Mouse (Mus musculus): ENCODE measurements around the gene Aunip.
"Not testable (repeated sequence)": the region's sequence is repeated elsewhere in the genome, so short reads cannot be mapped to it uniquely, and the experiment has no call there.

Aunip gene

DNA sequence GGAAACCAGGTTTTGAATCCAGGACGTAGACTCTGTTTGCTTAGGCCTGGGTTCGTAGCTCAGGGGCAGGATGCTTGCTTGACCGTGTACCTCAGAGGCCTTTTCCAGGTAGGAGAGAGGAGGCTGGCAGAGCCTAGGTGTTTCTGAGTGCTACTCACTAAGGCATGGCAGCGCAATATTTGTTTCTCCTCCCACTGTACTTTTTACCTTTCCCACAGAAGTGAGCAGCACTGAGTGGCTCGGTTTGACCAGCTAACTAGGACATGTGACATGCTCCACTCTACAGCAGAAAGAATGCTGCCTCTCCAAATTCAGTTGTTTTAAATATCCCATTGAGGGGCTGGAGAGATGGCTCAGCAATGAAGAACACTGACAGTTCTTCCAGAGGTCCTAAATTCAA is 22.6 kb upstream of the Aunip start:
- DNase-seq = no peak

DNA sequence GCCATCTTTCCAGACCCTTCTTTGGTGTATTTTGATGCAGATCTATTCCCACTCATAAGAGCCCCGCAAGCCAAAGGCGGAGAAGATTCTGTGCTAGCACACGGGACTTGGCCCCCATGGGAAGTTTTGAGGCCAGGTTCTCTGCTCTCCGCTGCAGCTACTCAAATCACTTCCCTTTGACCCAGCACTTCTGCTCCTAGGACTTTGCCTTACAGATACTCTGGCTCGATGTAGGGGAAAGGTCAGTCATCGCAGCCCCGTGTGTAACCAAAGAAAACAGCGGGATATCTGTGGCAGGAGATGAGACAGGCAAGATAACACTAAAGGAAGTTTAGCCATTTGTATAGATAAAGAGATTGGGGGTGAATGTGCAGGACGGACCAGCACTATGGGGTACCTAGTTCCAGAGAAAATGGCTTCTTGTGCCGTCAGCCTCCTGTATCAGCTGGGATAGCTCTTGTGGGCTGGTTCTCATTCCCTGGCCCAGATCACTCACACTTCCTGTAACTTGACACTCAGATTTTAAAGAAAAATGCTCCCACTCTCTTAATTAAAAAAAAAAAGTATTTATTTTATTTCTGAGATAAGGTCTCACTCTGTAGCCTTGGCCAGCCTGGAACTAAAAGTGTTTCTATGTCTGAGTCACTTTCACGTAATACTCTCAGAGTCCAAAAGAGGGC is 20.7 kb upstream of the Aunip start:
- DNase-seq = no peak

DNA sequence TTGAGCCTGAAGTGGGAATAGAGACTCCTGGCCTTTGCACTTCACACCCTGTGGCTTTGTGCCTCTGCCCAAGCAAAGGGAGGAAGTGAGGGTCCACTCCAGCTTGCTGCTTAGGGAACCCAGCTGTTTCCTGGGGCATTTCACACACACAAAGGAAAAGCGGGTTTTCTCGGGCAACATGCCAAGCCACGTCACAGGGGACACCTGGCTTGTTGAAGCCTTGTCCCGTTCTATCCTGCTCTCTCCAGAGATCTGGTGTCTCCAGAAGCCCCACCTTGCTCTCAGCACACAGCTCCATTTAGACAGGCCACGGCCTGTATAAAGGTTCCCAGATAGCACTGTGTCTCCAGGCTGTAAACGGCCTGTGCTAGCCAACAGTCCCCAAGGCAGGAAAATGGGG is 19.1 kb upstream of the Aunip start:
- no peak for DNase-seq

GRCm38 (mm10) chr4:134494161-134494560 is 16.6 kb upstream of the Aunip start:
- DNase-seq = not testable (repeated sequence)

DNA sequence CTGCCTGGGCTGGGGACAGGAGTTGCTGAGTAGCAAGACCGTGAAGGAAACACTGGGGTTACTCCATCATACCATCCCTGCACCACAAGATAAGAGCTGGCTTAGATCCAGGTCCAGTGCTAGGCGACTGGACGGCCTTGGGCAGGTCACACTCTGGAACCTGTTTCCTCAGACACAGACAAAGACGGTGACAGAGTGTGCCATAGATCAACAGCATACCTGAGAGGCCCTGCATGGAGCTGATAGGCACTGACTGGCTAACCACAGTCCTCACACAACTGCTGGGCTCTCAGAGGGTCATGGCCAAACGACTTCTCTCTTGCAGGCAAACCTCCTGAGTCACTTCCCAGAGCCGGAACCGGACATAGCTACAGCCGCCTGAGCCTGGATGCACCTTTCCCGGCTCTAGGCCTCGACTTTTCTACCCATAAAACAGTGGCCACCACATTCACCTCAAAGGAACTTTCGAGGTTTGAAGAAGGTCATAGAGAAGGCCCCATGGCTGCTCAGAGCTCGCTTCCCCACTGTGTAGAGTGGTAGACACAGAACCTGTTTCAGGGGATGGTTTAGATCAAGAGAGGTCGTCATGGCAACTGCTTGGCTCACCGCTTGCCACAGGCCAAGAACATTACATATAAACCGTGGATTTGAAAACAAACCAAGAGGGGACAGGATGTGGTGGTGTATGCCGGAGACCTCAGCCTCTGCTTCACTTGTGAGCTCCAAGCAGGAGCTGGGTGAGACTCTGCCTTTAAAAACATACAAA is 15.8 kb upstream of the Aunip start:
- no peak for DNase-seq

GRCm38 (mm10) chr4:134495546-134495923 is 15.3 kb upstream of the Aunip start:
- DNase-seq = no peak

DNA sequence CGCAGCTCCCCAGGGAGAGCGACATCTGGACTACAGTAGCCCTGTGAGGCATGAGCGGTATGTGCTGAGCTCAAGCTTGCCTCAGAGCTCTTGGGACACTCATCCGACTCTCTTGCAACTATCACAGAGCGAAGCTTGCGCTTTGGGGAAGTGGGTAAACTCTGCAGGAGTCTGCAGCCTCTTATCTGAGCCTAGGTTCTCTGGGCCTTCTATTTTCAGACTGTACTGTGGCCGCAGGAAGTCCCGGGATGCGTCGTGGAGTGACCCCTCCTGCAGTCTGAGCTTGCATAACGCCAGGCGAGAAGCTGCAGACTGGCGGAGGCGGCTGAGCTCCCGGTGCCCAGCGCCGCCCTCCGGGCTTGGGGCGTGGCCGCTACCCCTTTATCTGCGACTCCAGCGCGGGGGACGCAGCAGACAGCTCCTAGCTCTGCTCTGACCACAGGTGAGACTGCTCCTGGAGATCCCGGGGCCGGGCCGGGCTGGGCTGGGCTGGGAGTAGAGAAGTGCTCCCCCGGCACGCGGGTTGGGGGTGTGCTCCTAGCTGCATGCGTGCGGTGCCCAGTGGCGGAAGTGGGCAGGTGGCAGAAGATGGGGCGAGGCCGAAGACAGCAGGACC is 14.1 kb upstream of the Aunip start, which contains the start of gene Paqr7:
Gene Paqr7, plus strand, starts transcription at position 103 of the 616 bp plus-strand sequence.
- DNase-seq = peak; percentile 58

- no peak for DNase-seq
These were observed 13.6 kb upstream of the Aunip start for GRCm38 (mm10) chr4:134497223-134497622.

DNA sequence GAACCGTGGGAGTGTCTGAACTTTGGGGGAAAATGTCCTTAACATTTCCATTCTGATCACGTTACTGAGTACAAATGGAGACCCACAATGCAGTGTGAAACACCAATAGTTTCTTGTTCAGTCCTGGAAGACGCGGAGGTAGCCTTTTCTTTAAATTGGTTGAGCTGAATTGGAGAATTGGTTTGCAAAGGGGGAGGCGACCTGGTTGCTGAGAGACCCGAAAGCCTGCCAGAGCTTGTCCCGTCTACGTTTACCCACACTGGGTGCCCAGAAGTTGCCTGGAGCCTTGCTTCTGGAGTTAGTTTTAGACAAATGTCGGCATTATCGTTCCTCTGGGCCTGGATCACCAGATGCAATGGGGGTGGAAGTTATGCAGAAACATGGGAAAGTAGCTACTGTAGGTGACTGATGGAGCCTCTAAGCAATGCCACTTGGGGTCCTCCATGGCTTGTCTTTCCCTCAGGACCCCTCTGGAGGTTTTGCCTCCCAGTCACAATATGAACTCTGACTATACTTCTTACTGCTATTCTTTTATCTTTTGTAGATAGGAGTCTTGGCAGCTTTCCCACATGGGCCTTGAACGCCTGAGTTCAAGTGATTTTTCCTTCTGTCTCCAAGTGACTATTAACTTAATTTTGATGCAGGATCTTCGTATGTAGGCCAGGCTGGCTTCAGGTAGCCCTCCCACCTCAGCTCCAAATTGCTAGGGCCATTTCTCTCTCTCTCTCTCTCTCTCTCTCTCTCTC is 12.6 kb upstream of the Aunip start:
- DNase-seq = no peak

- not testable (repeated sequence) for DNase-seq
These were observed 11.8 kb upstream of the Aunip start for GRCm38 (mm10) chr4:134498983-134499382.

- no peak for DNase-seq
These were observed 9.7 kb upstream of the Aunip start for GRCm38 (mm10) chr4:134501095-134501494.

GRCm38 (mm10) chr4:134503686-134504357 is 7.0 kb upstream of the Aunip start:
- DNase-seq = no peak

- DNase-seq = no peak
These were observed 5.5 kb upstream of the Aunip start for GRCm38 (mm10) chr4:134505303-134505789.

GRCm38 (mm10) chr4:134505966-134506594 is 4.7 kb upstream of the Aunip start:
- no peak for DNase-seq

DNA sequence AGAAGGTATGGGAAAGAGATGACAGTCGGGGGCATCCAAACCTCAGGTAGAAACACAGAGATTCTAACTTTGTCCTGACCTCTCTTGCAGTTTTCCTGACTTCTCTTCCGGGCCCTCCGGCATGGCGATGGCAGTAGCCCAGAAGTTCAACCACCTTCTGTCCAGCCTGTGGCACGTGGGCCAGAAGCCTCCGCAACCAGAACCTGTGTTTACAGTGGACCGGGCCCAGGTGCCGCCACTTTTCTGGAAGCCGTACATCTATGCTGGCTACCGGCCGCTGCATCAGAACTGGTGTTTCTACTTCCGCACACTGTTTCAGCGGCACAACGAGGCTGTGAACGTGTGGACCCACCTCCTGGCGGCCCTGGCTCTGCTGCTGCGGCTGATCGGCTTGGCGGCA is 4.1 kb upstream of the Aunip start:
- DNase-seq = no peak

DNA sequence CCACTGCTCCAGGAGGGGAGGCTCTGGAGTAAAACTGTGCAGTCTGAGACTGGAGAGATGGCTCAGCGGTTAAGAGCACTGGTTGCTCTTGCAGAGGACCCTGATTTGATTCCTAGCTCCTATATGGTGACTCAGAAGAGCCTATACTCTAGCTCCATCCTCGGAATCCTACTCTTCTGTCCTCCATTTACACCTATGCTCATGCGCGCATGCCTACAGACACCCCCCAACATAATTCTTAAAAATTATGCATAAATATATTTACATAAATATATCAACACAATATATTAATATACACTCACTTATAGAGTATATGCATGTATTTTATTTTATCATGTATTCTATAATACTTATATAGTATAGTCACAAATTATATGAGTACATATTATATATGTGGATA is 403 bp upstream of the Aunip start:
- DNase-seq = no peak

GRCm38 (mm10) chr4:134511730-134512129 is 931 bp downstream of the Aunip start:
- DNase-seq = no peak

DNA sequence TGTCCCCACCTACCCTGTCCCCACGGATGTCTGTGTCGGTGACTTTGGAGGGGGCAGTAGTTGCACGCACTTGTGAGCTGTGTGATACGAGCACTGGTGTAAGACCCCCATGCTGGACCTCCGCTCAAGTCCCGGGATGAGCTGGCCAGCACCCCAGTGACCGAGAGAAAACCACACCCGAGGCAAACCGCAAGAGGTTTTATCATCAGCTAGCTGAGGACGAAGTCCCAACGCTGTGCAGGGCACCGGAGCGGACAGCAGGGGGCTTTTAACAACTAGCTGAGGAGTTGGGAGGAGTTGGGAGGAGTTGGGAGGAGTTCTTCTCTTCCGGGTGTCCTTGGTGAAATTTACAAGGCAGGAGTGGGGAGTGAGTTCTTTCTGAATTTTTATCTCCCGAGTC is 2.0 kb downstream of the Aunip start:
- peak; percentile 62 for DNase-seq

DNA sequence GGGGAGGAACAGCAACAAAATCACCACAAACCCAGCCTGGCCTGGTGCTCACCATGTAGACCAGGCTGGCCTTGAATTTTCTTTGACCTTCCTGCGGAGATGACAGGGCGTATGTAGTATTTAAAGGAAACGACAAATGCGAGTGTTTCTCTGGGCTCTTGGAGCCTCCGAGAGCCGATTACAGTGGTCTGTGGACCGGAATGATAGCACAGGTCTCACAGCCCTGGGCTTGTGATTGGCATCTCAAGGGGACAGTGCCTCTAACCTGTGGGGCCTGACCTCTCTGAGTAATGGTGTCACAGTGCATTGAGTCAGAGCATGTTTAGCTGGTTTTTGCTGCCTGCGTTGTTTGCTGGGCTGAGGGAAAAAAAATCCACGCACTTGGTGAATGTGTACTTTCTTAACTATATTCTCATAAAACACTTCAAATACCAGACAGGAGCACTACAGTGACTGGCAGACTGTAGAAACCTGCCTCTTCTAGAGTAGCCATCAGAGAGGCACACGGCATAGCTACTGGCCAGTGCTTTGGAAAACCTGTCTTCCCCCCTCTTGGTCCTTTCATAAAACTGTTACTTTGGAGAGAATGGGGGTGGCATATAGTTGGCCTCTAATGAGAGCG is 3.6 kb downstream of the Aunip start:
- no peak for DNase-seq

- no peak for DNase-seq
These were observed 4.8 kb downstream of the Aunip start for GRCm38 (mm10) chr4:134515614-134516013.

GRCm38 (mm10) chr4:134516981-134517380 is 6.2 kb downstream of the Aunip start:
- no peak for DNase-seq

DNA sequence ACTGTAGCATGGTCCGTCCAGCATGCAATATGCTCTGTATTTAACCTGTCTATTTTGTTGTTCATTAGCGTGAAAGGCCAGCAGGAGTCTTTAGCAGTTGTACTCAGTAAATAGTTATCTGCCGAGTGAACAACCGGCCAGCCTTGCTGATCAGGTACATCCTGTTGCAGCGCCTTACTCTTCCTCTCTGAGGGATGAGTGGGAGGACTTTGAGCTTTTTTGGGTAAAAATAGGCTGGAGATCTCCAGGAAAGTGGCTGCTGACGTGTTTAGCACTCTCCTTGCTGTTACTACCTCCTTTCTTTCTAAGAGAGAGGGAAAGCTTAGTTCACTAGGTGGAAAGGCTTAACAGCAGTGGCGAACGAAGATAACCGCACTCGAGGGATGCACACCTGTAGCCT is 6.9 kb downstream of the Aunip start:
- DNase-seq = no peak
